ENCODE assay signal across 20 mouse cellular contexts in genomic region chr14:121993616-121994015, GRCm38 (mm10). TPM values are rescaled to one million over a fixed set of nuclear protein-coding genes. Genes with fewer than 3 reads are reported as not detected.
DNase-seq lines count a peak whose midpoint lies in the region; ATAC-seq and TF ChIP-seq lines count a peak whose summit lies in the region.
"Had no signal": no experiment of that assay in that cellular context is flagged by ENCODE, and none has a peak within 500 bp of the region (broad histone marks: within the 10 kb centered on the region; RNA-seq: fewer than 3 reads in every experiment).

No protein-coding gene starts in this region.

- 93% methylated on average over 4 of the region's 4 CpGs for WGBS in intestine, embryonic 14.5 days
- 72% methylated on average over 4 of the region's 4 CpGs for WGBS in intestine, embryonic 15.5 days
- WGBS in stomach, postnatal 0 days = 77% methylated on average over 4 of the region's 4 CpGs

- peak; percentile 24 for DNase-seq in intestine, embryonic 14.5 days (ENCODE audit: low spot score)
- DNase-seq in testis, postnatal 10 days (ENCODE audit: low spot score) = peak; percentile 33
- no peak for DNase-seq in testis, postnatal 14 days (ENCODE audit: low spot score)
- DNase-seq in A20 (ENCODE audit: low read depth, low spot score) = peak; percentile 26
- DNase-seq in stomach, postnatal 0 days (ENCODE audit: low spot score) = peak; percentile 7
- DNase-seq: adrenal gland, adult 2 months; adrenal gland, postnatal 25 days; cerebellum, adult 2 months; cerebellum, postnatal 10 days; gastrocnemius, adult 2 months; gastrocnemius, postnatal 25 days; heart, postnatal 14 days had no signal

- TF ChIP-seq EP300 in stomach, postnatal 0 days (optimal IDR thresholded peaks at IDR 0.05) = no peak

- H3K27me3 ChIP-seq in intestine, embryonic 14.5 days (replicated peaks; ENCODE audit: control insufficient read depth, insufficient read depth, low read length) = no peaks in the 10 kb centered on the region
- no peaks in the 10 kb centered on the region for H3K27me3 ChIP-seq in intestine, embryonic 15.5 days (replicated peaks)
- H3K27me3 ChIP-seq in stomach, postnatal 0 days (ENCODE audit: control insufficient read depth, insufficient read depth, low read length) = no peaks in the 10 kb centered on the region
- H3K27me3 ChIP-seq: forebrain, embryonic 13.5 days; heart, embryonic 15.5 days had no signal

- TF ChIP-seq CTCF in stomach, postnatal 0 days (IDR thresholded peaks at IDR 0.05; ENCODE audit: low read depth) = no peak

- H3K4me3 ChIP-seq in intestine, embryonic 14.5 days (ENCODE audit: low read depth, low read length) = no peak overlapping the region
- no peak overlapping the region for H3K4me3 ChIP-seq in intestine, embryonic 15.5 days (replicated peaks)
- H3K4me3 ChIP-seq in stomach, postnatal 0 days (ENCODE audit: low read depth, low read length) = no peak overlapping the region
- H3K4me3 ChIP-seq: embryonic facial prominence, embryonic 10.5 days; forebrain, embryonic 13.5 days; gastrocnemius, adult 2 months; heart, embryonic 15.5 days; hindbrain, embryonic 10.5 days had no signal

- no peak overlapping the region for H3K27ac ChIP-seq in intestine, embryonic 14.5 days (ENCODE audit: low read depth)
- no peak overlapping the region for H3K27ac ChIP-seq in intestine, embryonic 15.5 days
- H3K27ac ChIP-seq in stomach, postnatal 0 days (replicated peaks) = no peak overlapping the region
- H3K27ac ChIP-seq: embryonic facial prominence, embryonic 10.5 days; forebrain, embryonic 13.5 days; gastrocnemius, adult 2 months; heart, embryonic 15.5 days; hindbrain, embryonic 10.5 days; hindbrain, embryonic 14.5 days had no signal

- no peak overlapping the region for H3K4me2 ChIP-seq in intestine, embryonic 14.5 days (ENCODE audit: low read length)
- no peak overlapping the region for H3K4me2 ChIP-seq in intestine, embryonic 15.5 days (replicated peaks)
- no peak overlapping the region for H3K4me2 ChIP-seq in stomach, postnatal 0 days (replicated peaks; ENCODE audit: low read depth)
- H3K4me2 ChIP-seq: forebrain, embryonic 13.5 days; heart, embryonic 11.5 days; heart, embryonic 15.5 days; hindbrain, embryonic 14.5 days had no signal

- ATAC-seq in intestine, embryonic 14.5 days (replicated peaks; ENCODE audit: low FRiP score, low TSS enrichment, low read depth) = no peak
- ATAC-seq in intestine, embryonic 15.5 days = no peak
- no peak for ATAC-seq in stomach, postnatal 0 days (ENCODE audit: low FRiP score, low TSS enrichment)
- ATAC-seq: forebrain, embryonic 13.5 days had no signal

- H3K4me1 ChIP-seq in intestine, embryonic 14.5 days (replicated peaks; ENCODE audit: control insufficient read depth, insufficient read depth, low read length) = no peaks in the 10 kb centered on the region
- H3K4me1 ChIP-seq in intestine, embryonic 15.5 days (replicated peaks) = no peaks in the 10 kb centered on the region
- H3K4me1 ChIP-seq in stomach, postnatal 0 days (replicated peaks; ENCODE audit: control insufficient read depth, insufficient read depth) = no peaks in the 10 kb centered on the region
- H3K4me1 ChIP-seq: forebrain, embryonic 13.5 days; hindbrain, embryonic 10.5 days had no signal

- H3K9ac ChIP-seq in intestine, embryonic 14.5 days (ENCODE audit: low read length) = no peak overlapping the region
- H3K9ac ChIP-seq in intestine, embryonic 15.5 days = no peak overlapping the region
- no peak overlapping the region for H3K9ac ChIP-seq in stomach, postnatal 0 days (ENCODE audit: low read length)
- H3K9ac ChIP-seq: forebrain, embryonic 13.5 days; heart, embryonic 15.5 days; hindbrain, embryonic 14.5 days had no signal

- peaks cover 30% of the 10 kb centered on the region for H3K36me3 ChIP-seq in intestine, embryonic 14.5 days (ENCODE audit: control insufficient read depth, insufficient read depth, low read length)
- peaks cover 3% of the 10 kb centered on the region; the same call in 1 of the 2 replicates for H3K36me3 ChIP-seq in intestine, embryonic 15.5 days
- peaks cover 4% of the 10 kb centered on the region; the same call in 1 of the 2 replicates for H3K36me3 ChIP-seq in stomach, postnatal 0 days (ENCODE audit: control insufficient read depth, insufficient read depth, low read length)

- H3K9me3 ChIP-seq in intestine, embryonic 14.5 days (ENCODE audit: control insufficient read depth, low read length) = no peaks in the 10 kb centered on the region
- H3K9me3 ChIP-seq in intestine, embryonic 15.5 days = no peaks in the 10 kb centered on the region
- no peaks in the 10 kb centered on the region for H3K9me3 ChIP-seq in stomach, postnatal 0 days (ENCODE audit: control insufficient read depth, low read length)
- H3K9me3 ChIP-seq: embryonic facial prominence, embryonic 10.5 days; forebrain, embryonic 13.5 days; heart, embryonic 15.5 days; hindbrain, embryonic 10.5 days had no signal

RNA-seq across cellular contexts. Expression of gene Gpr183, which starts 28.6 kb away (rescaled TPM):
- 3.4 and 4.7 TPM in 2 replicates for polyA plus RNA-seq in intestine, embryonic 14.5 days (2014; fragmentation: Nextera tagmentation; extraction: Ambion mirVana)
- polyA plus RNA-seq in intestine, embryonic 15.5 days (2015; fragmentation: Nextera tagmentation; extraction: Ambion mirVana) = 3.7 TPM in 2 replicates
- polyA plus RNA-seq in stomach, postnatal 0 days (2015; fragmentation: Nextera tagmentation; extraction: Ambion mirVana) = 1.8 and 2.0 TPM in 2 replicates

RNA-seq across cellular contexts. Expression of gene Timm8a2, which starts 40.9 kb away (rescaled TPM):
- polyA plus RNA-seq in intestine, embryonic 14.5 days (2014; fragmentation: Nextera tagmentation; extraction: Ambion mirVana) = not detected in 2 replicates
- polyA plus RNA-seq in intestine, embryonic 15.5 days (2015; fragmentation: Nextera tagmentation; extraction: Ambion mirVana) = not detected in 2 replicates
- not detected in 2 replicates for polyA plus RNA-seq in stomach, postnatal 0 days (2015; fragmentation: Nextera tagmentation; extraction: Ambion mirVana)
- polyA plus RNA-seq: adrenal gland, adult 2 months; embryonic facial prominence, embryonic 10.5 days; embryonic facial prominence, embryonic 14.5 days; forebrain, embryonic 13.5 days; heart, embryonic 11.5 days; heart, embryonic 15.5 days; hindbrain, embryonic 10.5 days; hindbrain, embryonic 14.5 days had no signal
